In genomic region chr11:87596492-87596891, GRCm38 (mm10) we compare ENCODE assay signal across 9 mouse cellular contexts. TPM values are rescaled to one million over a fixed set of nuclear protein-coding genes. Genes with fewer than 3 reads are reported as not detected.
DNase-seq lines count a peak whose midpoint lies in the region; ATAC-seq lines count a peak whose summit lies in the region.
"Had no signal": no experiment of that assay in that cellular context is flagged by ENCODE, and none has a peak within 500 bp of the region (broad histone marks: within the 10 kb centered on the region; RNA-seq: fewer than 3 reads in every experiment).

No protein-coding gene starts in this region.

- H3K4me1 ChIP-seq in liver, embryonic 11.5 days (replicated peaks; ENCODE audit: control insufficient read depth, insufficient read depth, low read length), result peaks cover 40% of the 10 kb centered on the region
- H3K4me1 ChIP-seq in forebrain, embryonic 11.5 days (replicated peaks; ENCODE audit: control insufficient read depth, insufficient read depth, low read length), result peaks cover 18% of the 10 kb centered on the region; the same call in 1 of the 2 replicates
- H3K4me1 ChIP-seq in limb, embryonic 11.5 days (ENCODE audit: control insufficient read depth, insufficient read depth, low read length), result peaks cover 20% of the 10 kb centered on the region

- H3K36me3 ChIP-seq in liver, embryonic 11.5 days (ENCODE audit: control insufficient read depth, insufficient read depth, low read length), result peaks cover 41% of the 10 kb centered on the region
- H3K36me3 ChIP-seq in forebrain, embryonic 11.5 days (ENCODE audit: control insufficient read depth, insufficient read depth, low read length), result peaks cover 11% of the 10 kb centered on the region
- peaks cover 22% of the 10 kb centered on the region for H3K36me3 ChIP-seq in limb, embryonic 11.5 days (ENCODE audit: control insufficient read depth, insufficient read depth, low read length)

- peak overlapping the region; percentile 72; the same call in 1 of the 2 replicates for H3K4me3 ChIP-seq in liver, embryonic 11.5 days (ENCODE audit: low read depth, low read length)
- H3K4me3 ChIP-seq in forebrain, embryonic 11.5 days (ENCODE audit: low read depth, low read length), result peak overlapping the region; percentile 72
- H3K4me3 ChIP-seq in limb, embryonic 11.5 days (ENCODE audit: low read depth, low read length), result peak overlapping the region; percentile 81

- WGBS in liver, embryonic 11.5 days, result 64% methylated on average over 2 of the region's 2 CpGs
- WGBS in forebrain, embryonic 11.5 days, result 27% methylated on average over 2 of the region's 2 CpGs
- WGBS in limb, embryonic 11.5 days, result 40% methylated on average over 2 of the region's 2 CpGs

- no peak for ATAC-seq in liver, embryonic 11.5 days (replicated peaks; ENCODE audit: low FRiP score)
- no peak for ATAC-seq in forebrain, embryonic 11.5 days (replicated peaks; ENCODE audit: low FRiP score)
- ATAC-seq in limb, embryonic 11.5 days (ENCODE audit: insufficient number of reproducible peaks, low FRiP score, low TSS enrichment, low read depth), result no peak
- no peak for ATAC-seq in activated CD4-positive, CD25-positive, alpha-beta regulatory T cell, adult 4 months
- no peak for ATAC-seq in megakaryocyte-erythroid progenitor cell, adult 5-6 weeks (replicated peaks; ENCODE audit: low FRiP score, low TSS enrichment, poor library complexity, severe bottlenecking)
- no peak for ATAC-seq in erythroblast, adult 5-6 weeks (replicated peaks; ENCODE audit: low FRiP score, poor library complexity, severe bottlenecking)

- peak overlapping the region; percentile 81; the same call in 1 of the 2 replicates for H3K9ac ChIP-seq in liver, embryonic 11.5 days (ENCODE audit: low read depth, low read length)
- H3K9ac ChIP-seq in forebrain, embryonic 11.5 days (ENCODE audit: low read length), result peak overlapping the region; percentile 94
- peak overlapping the region; percentile 91 for H3K9ac ChIP-seq in limb, embryonic 11.5 days (ENCODE audit: low read length)

- H3K9me3 ChIP-seq in liver, embryonic 11.5 days (ENCODE audit: control insufficient read depth, low read length), result no peaks in the 10 kb centered on the region
- no peaks in the 10 kb centered on the region for H3K9me3 ChIP-seq in forebrain, embryonic 11.5 days (ENCODE audit: control insufficient read depth, low read length)
- no peaks in the 10 kb centered on the region for H3K9me3 ChIP-seq in limb, embryonic 11.5 days (ENCODE audit: control insufficient read depth, low read length)

- H3K4me2 ChIP-seq in liver, embryonic 11.5 days, result peak overlapping the region; percentile 100
- H3K4me2 ChIP-seq in forebrain, embryonic 11.5 days (ENCODE audit: low read depth, low read length, severe bottlenecking), result peak overlapping the region; percentile 92
- H3K4me2 ChIP-seq in limb, embryonic 11.5 days (ENCODE audit: low read depth, severe bottlenecking), result peak overlapping the region; percentile 90

- DNase-seq in liver, embryonic 11.5 days (ENCODE audit: low spot score), result no peak
- DNase-seq in liver, result no peak
- no peak for DNase-seq in forebrain, embryonic 11.5 days (ENCODE audit: low spot score)
- DNase-seq in limb, embryonic 11.5 days (ENCODE audit: low spot score), result no peak
- peak; percentile 47 for DNase-seq in retina, postnatal 1 day

- H3K27me3 ChIP-seq in liver, embryonic 11.5 days (replicated peaks; ENCODE audit: control insufficient read depth, insufficient read depth, low read length), result no peaks in the 10 kb centered on the region
- no peaks in the 10 kb centered on the region for H3K27me3 ChIP-seq in forebrain, embryonic 11.5 days (ENCODE audit: control insufficient read depth, insufficient read depth, low read length)
- no peaks in the 10 kb centered on the region for H3K27me3 ChIP-seq in limb, embryonic 11.5 days (ENCODE audit: control insufficient read depth, insufficient read depth, low read length)

- no peak overlapping the region for H3K27ac ChIP-seq in liver, embryonic 11.5 days (ENCODE audit: low read depth, low read length)
- H3K27ac ChIP-seq in forebrain, embryonic 11.5 days (ENCODE audit: low read depth, low read length), result 0 out of 2 replicates have a peak overlapping the region, but pooled peaks have one; percentile 20
- H3K27ac ChIP-seq in limb, embryonic 11.5 days (replicated peaks; ENCODE audit: low read depth, low read length), result no peak overlapping the region

RNA-seq across cellular contexts. Expression of gene Mtmr4, which starts 4.5 kb away (rescaled TPM):
- 31.5 and 34.8 TPM in 2 replicates for polyA plus RNA-seq in liver, embryonic 11.5 days (2014; fragmentation: Nextera tagmentation; extraction: Ambion mirVana)
- 72.2 and 75.6 TPM in 2 replicates for polyA plus RNA-seq in forebrain, embryonic 11.5 days (2014; fragmentation: Nextera tagmentation; extraction: Ambion mirVana)
- 62.4 and 66.8 TPM in 2 replicates for polyA plus RNA-seq in limb, embryonic 11.5 days (2014; fragmentation: Nextera tagmentation; extraction: Ambion mirVana)
- polyA plus RNA-seq in activated CD4-positive, CD25-positive, alpha-beta regulatory T cell, adult 4 months (2017; shearing (Covaris generic)), result 10 to 100 TPM; 10.2 to 11.1 TPM
- 18.7 and 31.1 TPM in 2 replicates for total RNA-seq in megakaryocyte-erythroid progenitor cell, adult 5-6 weeks (2014; fragmentation: Nextera tagmentation)
- 19.9 and 21.8 TPM in 2 replicates for total RNA-seq in megakaryocyte-erythroid progenitor cell, adult 5-6 weeks (2017)
- total RNA-seq in erythroblast, adult 5-6 weeks (2015; ENCODE audit: low replicate concordance), result 4.0 and 4.2 TPM in 2 replicates
- total RNA-seq in erythroblast, adult 5-6 weeks (2017; ENCODE audit: low replicate concordance), result 4.9 and 6.4 TPM in 2 replicates

RNA-seq across cellular contexts. Expression of gene Hsf5, which starts 20.5 kb away (rescaled TPM):
- polyA plus RNA-seq in liver, embryonic 11.5 days (2014; fragmentation: Nextera tagmentation; extraction: Ambion mirVana), result 0.08 and 0.10 TPM in 2 replicates
- polyA plus RNA-seq in forebrain, embryonic 11.5 days (2014; fragmentation: Nextera tagmentation; extraction: Ambion mirVana), result 0.37 and 0.52 TPM in 2 replicates
- polyA plus RNA-seq in limb, embryonic 11.5 days (2014; fragmentation: Nextera tagmentation; extraction: Ambion mirVana), result 0.27 and 0.34 TPM in 2 replicates
- polyA plus RNA-seq in activated CD4-positive, CD25-positive, alpha-beta regulatory T cell, adult 4 months (2017; shearing (Covaris generic)), result under 1 TPM in 1 of 2 experiments, not detected in 1; 0.11 TPM
- not detected in 2 replicates for total RNA-seq in megakaryocyte-erythroid progenitor cell, adult 5-6 weeks (2014; fragmentation: Nextera tagmentation)
- total RNA-seq in megakaryocyte-erythroid progenitor cell, adult 5-6 weeks (2017), result 0.19 TPM in 1 of 2 replicates, not detected in the other
- total RNA-seq in erythroblast, adult 5-6 weeks (2015; ENCODE audit: low replicate concordance), result 0.38 TPM in 1 of 2 replicates, not detected in the other
- not detected in 2 replicates for total RNA-seq in erythroblast, adult 5-6 weeks (2017; ENCODE audit: low replicate concordance)

RNA-seq across cellular contexts. Expression of gene Sept4, which starts 27.8 kb away (rescaled TPM):
- polyA plus RNA-seq in liver, embryonic 11.5 days (2014; fragmentation: Nextera tagmentation; extraction: Ambion mirVana), result 11.1 and 12.8 TPM in 2 replicates
- polyA plus RNA-seq in forebrain, embryonic 11.5 days (2014; fragmentation: Nextera tagmentation; extraction: Ambion mirVana), result 8.0 and 8.8 TPM in 2 replicates
- polyA plus RNA-seq in limb, embryonic 11.5 days (2014; fragmentation: Nextera tagmentation; extraction: Ambion mirVana), result 5.3 and 5.5 TPM in 2 replicates
- polyA plus RNA-seq in activated CD4-positive, CD25-positive, alpha-beta regulatory T cell, adult 4 months (2017; shearing (Covaris generic)), result 1 to 10 TPM in 1 of 2 experiments, under 1 TPM in 1; 0.49 to 2.5 TPM
- total RNA-seq in megakaryocyte-erythroid progenitor cell, adult 5-6 weeks (2014; fragmentation: Nextera tagmentation), result 24.5 and 34.8 TPM in 2 replicates
- total RNA-seq in megakaryocyte-erythroid progenitor cell, adult 5-6 weeks (2017), result 15.0 and 21.6 TPM in 2 replicates
- total RNA-seq in erythroblast, adult 5-6 weeks (2015; ENCODE audit: low replicate concordance), result not detected in 2 replicates
- 2.8 and 9.3 TPM in 2 replicates for total RNA-seq in erythroblast, adult 5-6 weeks (2017; ENCODE audit: low replicate concordance)

RNA-seq across cellular contexts. Expression of gene Gm11492, which starts 30.0 kb away (rescaled TPM):
- not detected in 2 replicates for polyA plus RNA-seq in liver, embryonic 11.5 days (2014; fragmentation: Nextera tagmentation; extraction: Ambion mirVana)
- polyA plus RNA-seq in forebrain, embryonic 11.5 days (2014; fragmentation: Nextera tagmentation; extraction: Ambion mirVana), result not detected in 2 replicates
- polyA plus RNA-seq in limb, embryonic 11.5 days (2014; fragmentation: Nextera tagmentation; extraction: Ambion mirVana), result not detected in 2 replicates
- polyA plus RNA-seq in activated CD4-positive, CD25-positive, alpha-beta regulatory T cell, adult 4 months (2017; shearing (Covaris generic)), result not detected
- total RNA-seq in megakaryocyte-erythroid progenitor cell, adult 5-6 weeks (2014; fragmentation: Nextera tagmentation), result not detected in 2 replicates
- total RNA-seq in megakaryocyte-erythroid progenitor cell, adult 5-6 weeks (2017), result not detected in 2 replicates
- total RNA-seq in erythroblast, adult 5-6 weeks (2015; ENCODE audit: low replicate concordance), result not detected in 2 replicates
- total RNA-seq in erythroblast, adult 5-6 weeks (2017; ENCODE audit: low replicate concordance), result not detected in 2 replicates
- total RNA-seq: liver, adult 2 months had no signal
